Mouse (Mus musculus): Measurements from ENCODE around the gene 4930486L24Rik. TPM values are rescaled to one million over a fixed set of nuclear protein-coding genes. Genes with fewer than 3 reads are reported as not detected.

Gene 4930486L24Rik
- polyA plus RNA-seq (2012; rRNA removed): 0.12 TPM in 1 of 2 replicates, not detected in the other

GRCm38 (mm10) chr13:60864281-60864680 lies at the start of gene 4930486L24Rik:
Gene 4930486L24Rik (minus strand): TSS chr13:60864475.

GRCm38 (mm10) chr13:60904780-60905179 lies 40.5 kb upstream of the 4930486L24Rik start, which contains the start of gene Tpbpb:
Gene Tpbpb (minus strand): TSS chr13:60904880.

GRCm38 (mm10) chr13:60897328-60897727 lies 33.1 kb upstream of the 4930486L24Rik start, which contains the start of gene Ctla2b:
Gene Ctla2b (minus strand): TSS chr13:60897447.

GRCm38 (mm10) chr13:60896794-60897193 lies 32.5 kb upstream of the 4930486L24Rik start, which contains the start of gene Gm49392:
Gene Gm49392 (minus strand): TSS chr13:60896894.

GRCm38 (mm10) chr13:60802749-60803148 lies 61.5 kb downstream of the 4930486L24Rik start, which contains the start of gene Ctsll3:
Gene Ctsll3 (minus strand): TSS chr13:60802849.

Other genes with a start within 250 kb of the 4930486L24Rik start
- not detected in 2 replicates for gene BC051665, start 78.1 kb downstream of the 4930486L24Rik start, polyA plus RNA-seq (2012; rRNA removed)
- gene Ctsll3, start 61.6 kb downstream of the 4930486L24Rik start, polyA plus RNA-seq (2012; rRNA removed): not detected in 2 replicates
- 0.14 TPM in 1 of 2 replicates, not detected in the other for gene Gm49392, start 32.4 kb upstream of the 4930486L24Rik start, polyA plus RNA-seq (2012; rRNA removed)
- gene Ctla2b, start 33.0 kb upstream of the 4930486L24Rik start, polyA plus RNA-seq (2012; rRNA removed): 0.76 and 1.4 TPM in 2 replicates
- gene Tpbpb, start 40.4 kb upstream of the 4930486L24Rik start, polyA plus RNA-seq (2012; rRNA removed): not detected in 2 replicates
- not detected in 2 replicates for gene Gm49393, start 71.1 kb upstream of the 4930486L24Rik start, polyA plus RNA-seq (2012; rRNA removed)
- 0.75 TPM in 1 of 2 replicates, not detected in the other for gene Gm49391, start 72.1 kb upstream of the 4930486L24Rik start, polyA plus RNA-seq (2012; rRNA removed)
- 9.6 and 12.4 TPM in 2 replicates for gene Ctla2a, start 72.2 kb upstream of the 4930486L24Rik start, polyA plus RNA-seq (2012; rRNA removed)
- not detected in 2 replicates for gene Tpbpa, start 77.5 kb upstream of the 4930486L24Rik start, polyA plus RNA-seq (2012; rRNA removed)
- not detected in 2 replicates for gene Ctsj, start 141.5 kb upstream of the 4930486L24Rik start, polyA plus RNA-seq (2012; rRNA removed)
- not detected in 2 replicates for gene Ctsq, start 176.2 kb upstream of the 4930486L24Rik start, polyA plus RNA-seq (2012; rRNA removed)